Mouse (Mus musculus) kidney, embryonic 14.5 days (tissue): ENCODE results near the gene Exoc3l. TPM values are rescaled to one million over a fixed set of nuclear protein-coding genes. Genes with fewer than 3 reads are reported as not detected.

Source experiments
- ATAC-seq: fragments of 200-750 bp; cut with Nextera tagmentation; 2 replicates; pipeline ENCODE4 v1.8.0; 2017; ENCODE audit warnings: moderate number of reproducible peaks, mild to moderate bottlenecking, moderate TSS enrichment, moderate library complexity; ENCODE audit not compliant: low FRiP score, low TSS enrichment
- H3K27ac ChIP-seq: fragments of 300-500 bp; sonication (generic); 2 replicates; pipeline ENCODE4 v1.5.1; 2014; ENCODE audit warnings: low read depth, mild to moderate bottlenecking, low read length, moderate library complexity, mixed read lengths
- H3K27me3 ChIP-seq: fragments of 300-500 bp; sonication (generic); 2 replicates; pipeline ENCODE4 v1.6.1; 2014; ENCODE audit warnings: mild to moderate bottlenecking, low read length; ENCODE audit not compliant: control insufficient read depth, insufficient read depth
- H3K36me3 ChIP-seq: fragments of 300-500 bp; sonication (generic); 2 replicates; pipeline ENCODE4 v1.6.1; 2014; ENCODE audit warnings: low read length, mixed read lengths; ENCODE audit not compliant: control insufficient read depth, insufficient read depth
- H3K4me1 ChIP-seq: fragments of 300-500 bp; sonication (generic); 2 replicates; pipeline ENCODE4 v1.6.1; 2014; ENCODE audit warnings: low read length, mixed read lengths; ENCODE audit not compliant: control insufficient read depth, insufficient read depth
- H3K4me2 ChIP-seq: fragments of 300-500 bp; sonication (generic); replicated peaks from 2 replicates; pipeline ENCODE4 v1.6.1; 2014; ENCODE audit warnings: low read depth, mild to moderate bottlenecking, low read length
- H3K4me3 ChIP-seq: fragments of 300-500 bp; sonication (generic); 2 replicates; pipeline ENCODE4 v1.5.1; 2014; ENCODE audit warnings: mild to moderate bottlenecking, low read length
- H3K9ac ChIP-seq: fragments of 300-500 bp; sonication (generic); 2 replicates; pipeline ENCODE4 v1.6.1; 2014; ENCODE audit warnings: low read depth, mild to moderate bottlenecking, low read length, moderate library complexity
- H3K9me3 ChIP-seq: fragments of 300-500 bp; sonication (generic); 2 replicates; pipeline ENCODE4 v1.6.1; 2016; ENCODE audit warnings: low read length; ENCODE audit not compliant: control insufficient read depth
- WGBS: fragments of 180-500 bp; shearing (Covaris S2); extraction: QIAGEN DNeasy Blood & Tissue Kit; methylation state at CpG from one replicate; pipeline ENCODE4 v1.1.7; 2014; 5-methylcytosine and 5-hydroxymethylcytosine counted together
- microRNA counts: library from miRNA; unstranded; fragments of <30 nt; microRNA quantifications from one replicate; lab custom pipeline; 2017
- microRNA-seq: library from miRNA; unstranded; fragments of <30 nt; microRNA quantifications from one replicate; pipeline ENCODE4, GENCODE M21; 2016
- polyA plus RNA-seq: library from polyadenylated mRNA; unstranded; fragments of >200 nt; fragmentation: Nextera tagmentation; extraction: Ambion mirVana; gene quantifications from 2 replicates; pipeline ENCODE4 v1.2.1, GENCODE M21; 2014

Exoc3l gene
- polyA plus RNA-seq, 1 experiment from 2014 or later, result 17.8 TPM

GRCm38 (mm10) chr8:105253766-105254151 is 42.1 kb downstream of the Exoc3l start:
- H3K27ac ChIP-seq, result no peak overlapping the region
- peaks cover 35% of the 10 kb centered on the region for H3K36me3 ChIP-seq
- H3K9me3 ChIP-seq, result no peaks in the 10 kb centered on the region
- peak overlapping the region; percentile 64 for H3K4me3 ChIP-seq
- ATAC-seq, result peak; percentile 22
- peaks cover 25% of the 10 kb centered on the region for H3K27me3 ChIP-seq
- 34% methylated on average over 20 of the region's 20 CpGs for WGBS
- peak overlapping the region; percentile 99 for H3K4me2 ChIP-seq
- peak overlapping the region; percentile 23; the same call in 1 of the 2 replicates for H3K9ac ChIP-seq
- peaks cover 12% of the 10 kb centered on the region; the same call in 1 of the 2 replicates for H3K4me1 ChIP-seq

- Histone ChIP-seq H3K9me3 (no peaks in the 10 kb centered on the region), H3K9ac (no peak overlapping the region), H3K27ac (no peak overlapping the region), H3K27me3 (peaks cover 16% of the 10 kb centered on the region), H3K4me3 (no peak overlapping the region), H3K36me3 (peaks cover 43% of the 10 kb centered on the region), H3K4me2 (no peak overlapping the region), H3K4me1 (peaks cover 11% of the 10 kb centered on the region; the same call in 1 of the 2 replicates)
- WGBS, result 88% methylated on average over 10 of the region's 10 CpGs
- no peak for ATAC-seq
These were observed 43.0 kb downstream of the Exoc3l start for GRCm38 (mm10) chr8:105252680-105253537.

- H3K9ac ChIP-seq, result no peak overlapping the region
- no peak overlapping the region for H3K27ac ChIP-seq
- ATAC-seq, result no peak
- H3K9me3 ChIP-seq, result no peaks in the 10 kb centered on the region
- H3K27me3 ChIP-seq, result peaks cover 12% of the 10 kb centered on the region; the same call in 1 of the 2 replicates
- H3K4me3 ChIP-seq, result no peak overlapping the region
- WGBS, result 94% methylated on average over 6 of the region's 6 CpGs
- peaks cover 49% of the 10 kb centered on the region for H3K36me3 ChIP-seq
- no peak overlapping the region for H3K4me2 ChIP-seq
- H3K4me1 ChIP-seq, result peaks cover 11% of the 10 kb centered on the region; the same call in 1 of the 2 replicates
These were observed 43.9 kb downstream of the Exoc3l start for GRCm38 (mm10) chr8:105251954-105252353.

GRCm38 (mm10) chr8:105241016-105241415 is 54.9 kb downstream of the Exoc3l start:
- 97% methylated on average over 7 of the region's 7 CpGs for WGBS
- no peak overlapping the region for H3K4me3 ChIP-seq
- no peak overlapping the region for H3K27ac ChIP-seq
- ATAC-seq, result no peak
- no peaks in the 10 kb centered on the region for H3K4me1 ChIP-seq
- H3K36me3 ChIP-seq, result peaks cover 36% of the 10 kb centered on the region
- no peaks in the 10 kb centered on the region for H3K9me3 ChIP-seq
- H3K9ac ChIP-seq, result no peak overlapping the region
- no peak overlapping the region for H3K4me2 ChIP-seq
- no peaks in the 10 kb centered on the region for H3K27me3 ChIP-seq

MicroRNAs encoded within 50 kb of the gene (microRNA counts, 519-probe panel; counts per million panel counts)
- microRNA mmu-miR-328 (lab: Ali Mortazavi, UCI), result 2,943 counts per million, percentile 7 among the panel's probes with 10 or more counts

Small RNAs within 50 kb of the gene (microRNA-seq; reads per million reads assigned to microRNA genes)
- not detected for gene Gm27320
- gene Mir328, result 185 reads per million, percentile 62 among the genes with 10 or more reads in this experiment

Other genes starting within 250 kb of the Exoc3l start
- gene Ces3a, start 247.5 kb downstream of the Exoc3l start, polyA plus RNA-seq, result not detected in 2 replicates
- gene Ces3b, start 212.3 kb downstream of the Exoc3l start, polyA plus RNA-seq, result not detected in 2 replicates
- not detected in 2 replicates for gene Ces4a, start 164.3 kb downstream of the Exoc3l start, polyA plus RNA-seq
- 73.9 and 96.5 TPM in 2 replicates for gene Cbfb, start 125.4 kb downstream of the Exoc3l start, polyA plus RNA-seq
- 18.3 and 28.8 TPM in 2 replicates for gene D230025D16Rik, start 71.0 kb downstream of the Exoc3l start, polyA plus RNA-seq
- gene B3gnt9, start 40.9 kb downstream of the Exoc3l start, polyA plus RNA-seq, result 6.9 and 7.3 TPM in 2 replicates
- 13.1 and 15.7 TPM in 2 replicates for gene Tradd, start 31.5 kb downstream of the Exoc3l start, polyA plus RNA-seq
- gene Fbxl8, start 31.5 kb downstream of the Exoc3l start, polyA plus RNA-seq, result 1.5 and 1.9 TPM in 2 replicates
- gene Hsf4, start 26.3 kb downstream of the Exoc3l start, polyA plus RNA-seq, result not detected in 2 replicates
- gene Nol3, start 20.0 kb downstream of the Exoc3l start, polyA plus RNA-seq, result 0.85 and 1.1 TPM in 2 replicates
- 4.3 and 10.4 TPM in 2 replicates for gene 4931428F04Rik, start 6.2 kb downstream of the Exoc3l start, polyA plus RNA-seq
- gene E2f4, start 1.6 kb upstream of the Exoc3l start, polyA plus RNA-seq, result 103 and 117 TPM in 2 replicates
- gene Elmo3, start 9.5 kb upstream of the Exoc3l start, polyA plus RNA-seq, result 6.1 and 9.4 TPM in 2 replicates
- 1.6 and 2.1 TPM in 2 replicates for gene Lrrc29, start 30.2 kb upstream of the Exoc3l start, polyA plus RNA-seq
- 120 and 142 TPM in 2 replicates for gene Tmem208, start 30.3 kb upstream of the Exoc3l start, polyA plus RNA-seq
- gene Fhod1, start 51.9 kb upstream of the Exoc3l start, polyA plus RNA-seq, result 5.1 and 6.0 TPM in 2 replicates
- 2.6 and 4.0 TPM in 2 replicates for gene Slc9a5, start 52.7 kb upstream of the Exoc3l start, polyA plus RNA-seq
- 0.43 and 1.2 TPM in 2 replicates for gene Plekhg4, start 77.2 kb upstream of the Exoc3l start, polyA plus RNA-seq
- gene Kctd19, start 117.4 kb upstream of the Exoc3l start, polyA plus RNA-seq, result not detected in 2 replicates
- 0.21 TPM in 1 of 2 replicates, not detected in the other for gene Lrrc36, start 117.5 kb upstream of the Exoc3l start, polyA plus RNA-seq
- gene Tppp3, start 175.4 kb upstream of the Exoc3l start, polyA plus RNA-seq, result 18.3 and 22.3 TPM in 2 replicates
- gene Zdhhc1, start 200.8 kb upstream of the Exoc3l start, polyA plus RNA-seq, result 27.4 and 37.3 TPM in 2 replicates
- gene Hsd11b2, start 222.7 kb upstream of the Exoc3l start, polyA plus RNA-seq, result 32.9 and 40.2 TPM in 2 replicates